10 mouse cellular contexts compared by ENCODE assay signal in genomic region chr12:107183283-107183682, GRCm38 (mm10).
DNase-seq lines count a peak whose midpoint lies in the region; ATAC-seq and TF ChIP-seq lines count a peak whose summit lies in the region.
"Had no signal": no experiment of that assay in that cellular context is flagged by ENCODE, and none has a peak within 500 bp of the region (broad histone marks: within the 10 kb centered on the region; RNA-seq: fewer than 3 reads in every experiment).

No protein-coding gene starts in this region.

- H3K27ac ChIP-seq in midbrain, embryonic 11.5 days (ENCODE audit: low read depth, low read length): no peak overlapping the region
- H3K27ac ChIP-seq in midbrain, postnatal 0 days (ENCODE audit: low read depth, low read length): no peak overlapping the region
- no peak overlapping the region for H3K27ac ChIP-seq in forebrain, embryonic 14.5 days (ENCODE audit: low read depth, low read length)
- H3K27ac ChIP-seq: kidney, embryonic 15.5 days; liver, embryonic 12.5 days had no signal

- no peak overlapping the region for H3K4me3 ChIP-seq in midbrain, embryonic 11.5 days (ENCODE audit: low read depth, low read length)
- no peak overlapping the region for H3K4me3 ChIP-seq in midbrain, postnatal 0 days (ENCODE audit: low read depth, low read length)
- no peak overlapping the region for H3K4me3 ChIP-seq in forebrain, embryonic 14.5 days (ENCODE audit: low read depth, low read length)
- H3K4me3 ChIP-seq: kidney, embryonic 15.5 days; liver, embryonic 12.5 days had no signal

- H3K36me3 ChIP-seq in midbrain, embryonic 11.5 days (ENCODE audit: control insufficient read depth, insufficient read depth, low read length): no peaks in the 10 kb centered on the region
- H3K36me3 ChIP-seq in midbrain, postnatal 0 days (ENCODE audit: insufficient read depth, low read length): no peaks in the 10 kb centered on the region
- H3K36me3 ChIP-seq in forebrain, embryonic 14.5 days (ENCODE audit: control insufficient read depth, insufficient read depth, low read length): no peaks in the 10 kb centered on the region
- H3K36me3 ChIP-seq: kidney, embryonic 15.5 days; liver, embryonic 12.5 days had no signal

- ATAC-seq in midbrain, embryonic 11.5 days (ENCODE audit: low FRiP score): 0 out of 2 replicates have a peak, but pooled peaks have one; percentile 46
- no peak for ATAC-seq in midbrain, postnatal 0 days (ENCODE audit: low FRiP score)
- peak; percentile 63; the same call in 1 of the 2 replicates for ATAC-seq in forebrain, embryonic 14.5 days
- ATAC-seq: liver, embryonic 12.5 days had no signal

- 63% methylated on average over 9 of the region's 9 CpGs for WGBS in midbrain, embryonic 11.5 days
- WGBS in midbrain, postnatal 0 days: 69% methylated on average over 9 of the region's 9 CpGs
- 65% methylated on average over 9 of the region's 9 CpGs for WGBS in forebrain, embryonic 14.5 days

- H3K4me1 ChIP-seq in midbrain, embryonic 11.5 days (ENCODE audit: control insufficient read depth, insufficient read depth, low read length): no peaks in the 10 kb centered on the region; the same call in 1 of the 2 replicates
- H3K4me1 ChIP-seq in midbrain, postnatal 0 days (ENCODE audit: insufficient read depth, low read length): 0 out of 2 replicates have a peak, but pooled peaks cover 2% of the 10 kb centered on the region
- 0 out of 2 replicates have a peak, but pooled peaks cover 4% of the 10 kb centered on the region for H3K4me1 ChIP-seq in forebrain, embryonic 14.5 days (ENCODE audit: control insufficient read depth, insufficient read depth, low read length)
- H3K4me1 ChIP-seq: kidney, embryonic 15.5 days; liver, embryonic 12.5 days had no signal

- no peak overlapping the region for H3K9ac ChIP-seq in midbrain, embryonic 11.5 days (ENCODE audit: low read length)
- H3K9ac ChIP-seq in midbrain, postnatal 0 days (replicated peaks; ENCODE audit: low read length, poor library complexity, severe bottlenecking): no peak overlapping the region
- no peak overlapping the region for H3K9ac ChIP-seq in forebrain, embryonic 14.5 days (ENCODE audit: low read length)
- H3K9ac ChIP-seq: kidney, embryonic 15.5 days; liver, embryonic 12.5 days had no signal

- no peak overlapping the region for H3K4me2 ChIP-seq in midbrain, embryonic 11.5 days
- no peak overlapping the region for H3K4me2 ChIP-seq in midbrain, postnatal 0 days (ENCODE audit: low read depth, low read length, poor library complexity, severe bottlenecking)
- H3K4me2 ChIP-seq in forebrain, embryonic 14.5 days (ENCODE audit: low read length): peak overlapping the region; percentile 25; the same call in 1 of the 2 replicates
- H3K4me2 ChIP-seq: kidney, embryonic 15.5 days; liver, embryonic 12.5 days had no signal

- no peak for TF ChIP-seq CTCF in midbrain, postnatal 0 days (IDR thresholded peaks at IDR 0.05)
- no peak for TF ChIP-seq CTCF in brain, embryonic 14.5 days (IDR thresholded peaks at IDR 0.05; ENCODE audit: borderline replicate concordance, extremely low read depth, insufficient read depth, insufficient read length)

- H3K27me3 ChIP-seq in midbrain, embryonic 11.5 days (ENCODE audit: control insufficient read depth, insufficient read depth, low read length): no peaks in the 10 kb centered on the region
- H3K27me3 ChIP-seq in midbrain, postnatal 0 days (ENCODE audit: insufficient read depth, low read length): no peaks in the 10 kb centered on the region
- no peaks in the 10 kb centered on the region for H3K27me3 ChIP-seq in forebrain, embryonic 14.5 days (replicated peaks; ENCODE audit: control insufficient read depth, insufficient read depth, low read length)
- H3K27me3 ChIP-seq: kidney, embryonic 15.5 days had no signal

- TF ChIP-seq POLR2A in brain, embryonic 14.5 days (IDR thresholded peaks at IDR 0.05; ENCODE audit: borderline replicate concordance, extremely low read depth, insufficient read depth, insufficient read length, poor library complexity, severe bottlenecking): no peak

- no peaks in the 10 kb centered on the region for H3K9me3 ChIP-seq in midbrain, embryonic 11.5 days (ENCODE audit: control insufficient read depth, low read length)
- no peaks in the 10 kb centered on the region for H3K9me3 ChIP-seq in midbrain, postnatal 0 days (ENCODE audit: low read length)
- no peaks in the 10 kb centered on the region for H3K9me3 ChIP-seq in forebrain, embryonic 14.5 days (replicated peaks; ENCODE audit: control insufficient read depth, low read length)
- H3K9me3 ChIP-seq: kidney, embryonic 15.5 days; liver, embryonic 12.5 days had no signal

- no peak for DNase-seq in midbrain, embryonic 11.5 days (ENCODE audit: low spot score, missing footprints)
- no peak for DNase-seq in midbrain, postnatal 0 days (ENCODE audit: low spot score)
- peak; percentile 51 for DNase-seq in brain, embryonic 14.5 days (ENCODE audit: low read depth)
- DNase-seq in forebrain, embryonic 14.5 days (ENCODE audit: low spot score): peak; percentile 35
- peak; percentile 77 for DNase-seq in thymus, postnatal 0 days (ENCODE audit: low spot score)
- DNase-seq in kidney, postnatal 14 days: no peak
- DNase-seq in ovary, adult 18-20 months (ENCODE audit: low spot score): no peak
- DNase-seq: cerebellum, postnatal 14 days had no signal

Comparison
In these comparisons a context has a peak if more than half of its experiments do, and no peak if none do; other contexts are left out.
1. DNase-seq: peak in brain, embryonic 14.5 days (single experiment), forebrain, embryonic 14.5 days (single experiment) and thymus, postnatal 0 days (single experiment); none in midbrain, embryonic 11.5 days (single experiment), midbrain, postnatal 0 days (single experiment), kidney, postnatal 14 days (single experiment) and ovary, adult 18-20 months (single experiment).